Mouse (Mus musculus) CH12.LX (cell line): ENCODE results near the gene Fam213b.

Experiments
- CHD1 ChIP-seq: IDR thresholded peaks from 2 replicates; pipeline ENCODE4 v1.6.1; 2012; ENCODE audit warnings: low read depth, low read length, improper control_type of control experiment, inconsistent platforms
- JUND ChIP-seq: conservative IDR thresholded peaks from 2 replicates; pipeline ENCODE4 v1.6.1; 2011; ENCODE audit warnings: low read depth, low read length, improper control_type of control experiment
- NELFE ChIP-seq: IDR thresholded peaks from 2 replicates; pipeline ENCODE4 v1.6.1; 2011; ENCODE audit warnings: low read depth, low read length, improper control_type of control experiment
- POLR2A ChIP-seq: IDR thresholded peaks from 2 replicates; pipeline ENCODE4 v1.6.1; 2011; ENCODE audit warnings: low read depth, mild to moderate bottlenecking, improper control_type of control experiment, low read length

DNA sequence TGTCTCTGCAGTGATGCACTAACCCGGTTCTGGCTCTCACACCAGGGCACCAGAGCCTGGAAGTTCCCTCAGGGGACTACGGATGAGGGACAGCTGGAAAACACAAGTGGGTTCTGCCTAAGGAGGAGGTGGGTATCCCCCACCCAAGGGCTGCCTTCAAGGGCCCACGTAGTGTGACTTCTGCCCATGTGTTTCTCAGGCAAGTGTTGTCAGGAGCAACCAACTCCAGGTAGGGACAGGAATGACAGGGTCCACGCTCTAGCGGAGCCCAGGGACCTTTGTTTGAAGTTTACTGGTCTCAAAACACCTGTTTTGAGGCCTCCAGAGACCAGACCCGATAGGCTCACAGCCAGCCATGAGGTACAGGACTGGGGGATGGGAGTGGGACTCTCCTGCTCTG, 25.7 kb downstream of the Fam213b start:
- TF ChIP-seq NELFE (no peak), JUND (no peak), CHD1 (no peak), POLR2A (no peak)
